Mouse (Mus musculus): ENCODE results near the gene Fgfr2.

GRCm38 (mm10) chr7:131424912-131425311 lies 1698.2 kb downstream of the Fgfr2 start:
- TF ChIP-seq CTCF (IDR thresholded peaks at IDR 0.05) (no peak), EP300 (IDR thresholded peaks at IDR 0.05) (no peak)
